Mouse (Mus musculus) limb, embryonic 13.5 days (tissue): Measurements from ENCODE around the gene Clic5. TPM values are rescaled to one million over a fixed set of nuclear protein-coding genes. Genes with fewer than 3 reads are reported as not detected.

Experiments
- ATAC-seq: fragments of 200-750 bp; cut with Nextera tagmentation; 2 replicates; pipeline ENCODE4 v1.8.0; 2017; ENCODE audit warnings: low read depth, moderate number of reproducible peaks, moderate TSS enrichment; ENCODE audit not compliant: low FRiP score
- H3K27ac ChIP-seq: fragments of 300-500 bp; sonication (generic); 2 replicates; pipeline ENCODE4 v1.5.1; 2015; ENCODE audit warnings: inconsistent platforms, mild to moderate bottlenecking, moderate library complexity
- H3K27me3 ChIP-seq: fragments of 300-500 bp; sonication (generic); 2 replicates; pipeline ENCODE4 v1.6.1; 2015; ENCODE audit warnings: mild to moderate bottlenecking, inconsistent platforms
- H3K36me3 ChIP-seq: fragments of 300-500 bp; sonication (generic); 2 replicates; pipeline ENCODE4 v1.6.1; 2015; ENCODE audit warnings: inconsistent platforms, mild to moderate bottlenecking, moderate library complexity
- H3K4me1 ChIP-seq: fragments of 300-500 bp; sonication (generic); 2 replicates; pipeline ENCODE4 v1.6.1; 2015; ENCODE audit warnings: inconsistent platforms
- H3K4me2 ChIP-seq: fragments of 300-500 bp; sonication (generic); replicated peaks from 2 replicates; pipeline ENCODE4 v1.6.1; 2015; ENCODE audit warnings: inconsistent platforms, mild to moderate bottlenecking, moderate library complexity
- H3K4me3 ChIP-seq: fragments of 300-500 bp; sonication (generic); 2 replicates; pipeline ENCODE4 v1.5.1; 2015; ENCODE audit warnings: moderate library complexity, mild to moderate bottlenecking, inconsistent platforms
- H3K9ac ChIP-seq: fragments of 300-500 bp; sonication (generic); 2 replicates; pipeline ENCODE4 v1.6.1; 2015; ENCODE audit warnings: mild to moderate bottlenecking, inconsistent platforms
- H3K9me3 ChIP-seq: fragments of 300-500 bp; sonication (generic); 2 replicates; pipeline ENCODE4 v1.6.1; 2016; ENCODE audit warnings: inconsistent platforms
- WGBS: fragments of 180-500 bp; shearing (Covaris S2); methylation state at CpG from one replicate; pipeline ENCODE4 v1.1.7; 2015; 5-methylcytosine and 5-hydroxymethylcytosine counted together
- polyA plus RNA-seq: library from polyadenylated mRNA; unstranded; fragments of >200 nt; fragmentation: Nextera tagmentation; extraction: Ambion mirVana; gene quantifications from 2 replicates; pipeline ENCODE4 v1.2.1, GENCODE M21; 2015

The Clic5 gene
- polyA plus RNA-seq, 1 experiment from 2014 or later, result 0.46 TPM

- H3K9me3 ChIP-seq, result 0 out of 2 replicates have a peak, but pooled peaks cover 4% of the 10 kb centered on the region
- no peak overlapping the region for H3K4me3 ChIP-seq
- H3K9ac ChIP-seq, result no peak overlapping the region
- no peak overlapping the region for H3K27ac ChIP-seq
- peaks cover 18% of the 10 kb centered on the region; the same call in 1 of the 2 replicates for H3K27me3 ChIP-seq
- no peak for ATAC-seq
- H3K4me2 ChIP-seq, result no peak overlapping the region
- 58% methylated on average over 5 of the region's 5 CpGs for WGBS
- H3K4me1 ChIP-seq, result peaks cover 18% of the 10 kb centered on the region
- H3K36me3 ChIP-seq, result no peaks in the 10 kb centered on the region
Measured at GRCm38 (mm10) chr17:44244096-44244495, 55.7 kb downstream of the Clic5 start.

- Histone ChIP-seq H3K9ac (no peak overlapping the region), H3K4me1 (peaks cover 13% of the 10 kb centered on the region), H3K4me2 (no peak overlapping the region), H3K36me3 (no peaks in the 10 kb centered on the region), H3K4me3 (no peak overlapping the region), H3K27me3 (peaks cover 18% of the 10 kb centered on the region; the same call in 1 of the 2 replicates), H3K27ac (no peak overlapping the region), H3K9me3 (0 out of 2 replicates have a peak, but pooled peaks cover 4% of the 10 kb centered on the region)
- ATAC-seq, result no peak
- WGBS, result 8% methylated on average over 7 of the region's 7 CpGs
Measured at GRCm38 (mm10) chr17:44244625-44245024, 56.2 kb downstream of the Clic5 start.

GRCm38 (mm10) chr17:44246153-44246700 is 57.8 kb downstream of the Clic5 start:
- peaks cover 18% of the 10 kb centered on the region; the same call in 1 of the 2 replicates for H3K27me3 ChIP-seq
- H3K9me3 ChIP-seq, result 0 out of 2 replicates have a peak, but pooled peaks cover 7% of the 10 kb centered on the region
- no peak overlapping the region for H3K4me3 ChIP-seq
- H3K27ac ChIP-seq, result no peak overlapping the region
- WGBS, result 58% methylated on average over 9 of the region's 9 CpGs
- no peak overlapping the region for H3K9ac ChIP-seq
- no peaks in the 10 kb centered on the region for H3K36me3 ChIP-seq
- H3K4me2 ChIP-seq, result no peak overlapping the region
- no peak for ATAC-seq
- H3K4me1 ChIP-seq, result peaks cover 10% of the 10 kb centered on the region

GRCm38 (mm10) chr17:44249544-44249943 is 61.2 kb downstream of the Clic5 start:
- 53% methylated on average over 4 of the region's 4 CpGs for WGBS
- Histone ChIP-seq H3K9me3 (0 out of 2 replicates have a peak, but pooled peaks cover 7% of the 10 kb centered on the region), H3K4me1 (peaks cover 10% of the 10 kb centered on the region), H3K9ac (no peak overlapping the region), H3K27me3 (peaks cover 30% of the 10 kb centered on the region), H3K4me2 (no peak overlapping the region), H3K36me3 (no peaks in the 10 kb centered on the region), H3K27ac (no peak overlapping the region), H3K4me3 (no peak overlapping the region)
- no peak for ATAC-seq

- ATAC-seq, result no peak
- Histone ChIP-seq H3K4me3 (no peak overlapping the region), H3K27me3 (peaks cover 36% of the 10 kb centered on the region), H3K9me3 (0 out of 2 replicates have a peak, but pooled peaks cover 7% of the 10 kb centered on the region), H3K27ac (no peak overlapping the region), H3K4me2 (no peak overlapping the region), H3K4me1 (peaks cover 28% of the 10 kb centered on the region), H3K36me3 (no peaks in the 10 kb centered on the region), H3K9ac (no peak overlapping the region)
- 58% methylated on average over 3 of the region's 3 CpGs for WGBS
Measured at GRCm38 (mm10) chr17:44252653-44253052, 64.3 kb downstream of the Clic5 start.

- 0 out of 2 replicates have a peak, but pooled peaks cover 7% of the 10 kb centered on the region for H3K9me3 ChIP-seq
- no peaks in the 10 kb centered on the region for H3K36me3 ChIP-seq
- H3K9ac ChIP-seq, result no peak overlapping the region
- ATAC-seq, result no peak
- peaks cover 28% of the 10 kb centered on the region for H3K4me1 ChIP-seq
- peaks cover 48% of the 10 kb centered on the region for H3K27me3 ChIP-seq
- H3K4me2 ChIP-seq, result no peak overlapping the region
- WGBS, result 34% methylated on average over 8 of the region's 8 CpGs
- H3K27ac ChIP-seq, result no peak overlapping the region
- H3K4me3 ChIP-seq, result no peak overlapping the region
Measured at GRCm38 (mm10) chr17:44254698-44255097, 66.3 kb downstream of the Clic5 start.

- peaks cover 65% of the 10 kb centered on the region for H3K27me3 ChIP-seq
Measured at GRCm38 (mm10) chr17:44256583-44256982, 68.2 kb downstream of the Clic5 start.

GRCm38 (mm10) chr17:44259245-44259644 is 70.9 kb downstream of the Clic5 start:
- Histone ChIP-seq H3K27ac (no peak overlapping the region), H3K36me3 (no peaks in the 10 kb centered on the region), H3K4me1 (peaks cover 35% of the 10 kb centered on the region), H3K4me2 (no peak overlapping the region), H3K27me3 (peaks cover 67% of the 10 kb centered on the region), H3K9me3 (no peaks in the 10 kb centered on the region), H3K9ac (no peak overlapping the region), H3K4me3 (no peak overlapping the region)
- WGBS, result 40% methylated on average over 6 of the region's 6 CpGs
- no peak for ATAC-seq

More at GRCm38 (mm10) chr17:44256583-44256982, 68.2 kb downstream of the Clic5 start:
- ATAC-seq, result peak; percentile 58
- H3K9me3 ChIP-seq, result no peaks in the 10 kb centered on the region
- no peak overlapping the region for H3K27ac ChIP-seq
- 5% methylated on average over 6 of the region's 6 CpGs for WGBS
- no peak overlapping the region for H3K4me3 ChIP-seq
- peaks cover 31% of the 10 kb centered on the region for H3K4me1 ChIP-seq
- no peak overlapping the region for H3K4me2 ChIP-seq
- no peak overlapping the region for H3K9ac ChIP-seq
- H3K36me3 ChIP-seq, result no peaks in the 10 kb centered on the region

- H3K4me2 ChIP-seq, result peak overlapping the region; percentile 32
- H3K36me3 ChIP-seq, result no peaks in the 10 kb centered on the region
- no peak overlapping the region for H3K4me3 ChIP-seq
- no peak overlapping the region for H3K9ac ChIP-seq
- ATAC-seq, result peak; percentile 62; the same call in 1 of the 2 replicates
- H3K4me1 ChIP-seq, result peaks cover 27% of the 10 kb centered on the region
- H3K27ac ChIP-seq, result no peak overlapping the region
- H3K9me3 ChIP-seq, result no peaks in the 10 kb centered on the region
- 20% methylated on average over 9 of the region's 15 CpGs for WGBS
- peaks cover 68% of the 10 kb centered on the region for H3K27me3 ChIP-seq
Measured at GRCm38 (mm10) chr17:44261594-44262202, 73.3 kb downstream of the Clic5 start.

- no peak overlapping the region for H3K4me3 ChIP-seq
- H3K9ac ChIP-seq, result no peak overlapping the region
- peaks cover 11% of the 10 kb centered on the region; the same call in 1 of the 2 replicates for H3K4me1 ChIP-seq
- H3K27me3 ChIP-seq, result peaks cover 64% of the 10 kb centered on the region
- 89% methylated on average over 7 of the region's 7 CpGs for WGBS
- H3K9me3 ChIP-seq, result peaks cover 6% of the 10 kb centered on the region; the same call in 1 of the 2 replicates
- no peak overlapping the region for H3K27ac ChIP-seq
- H3K36me3 ChIP-seq, result no peaks in the 10 kb centered on the region
- H3K4me2 ChIP-seq, result no peak overlapping the region
- ATAC-seq, result no peak
Measured at GRCm38 (mm10) chr17:44270043-44270442, 81.7 kb downstream of the Clic5 start.

- WGBS, result 88% methylated on average over 3 of the region's 3 CpGs
- H3K36me3 ChIP-seq, result no peaks in the 10 kb centered on the region
- no peak overlapping the region for H3K9ac ChIP-seq
- H3K4me1 ChIP-seq, result 0 out of 2 replicates have a peak, but pooled peaks cover 5% of the 10 kb centered on the region
- H3K4me2 ChIP-seq, result no peak overlapping the region
- H3K9me3 ChIP-seq, result peaks cover 6% of the 10 kb centered on the region; the same call in 1 of the 2 replicates
- H3K4me3 ChIP-seq, result no peak overlapping the region
- H3K27me3 ChIP-seq, result peaks cover 58% of the 10 kb centered on the region
- H3K27ac ChIP-seq, result no peak overlapping the region
- ATAC-seq, result no peak
Measured at GRCm38 (mm10) chr17:44271426-44271825, 83.0 kb downstream of the Clic5 start.

- H3K36me3 ChIP-seq, result no peaks in the 10 kb centered on the region
- H3K9ac ChIP-seq, result no peak overlapping the region
- H3K4me3 ChIP-seq, result no peak overlapping the region
- peaks cover 45% of the 10 kb centered on the region for H3K27me3 ChIP-seq
- H3K4me2 ChIP-seq, result no peak overlapping the region
- H3K9me3 ChIP-seq, result no peaks in the 10 kb centered on the region
- peaks cover 6% of the 10 kb centered on the region for H3K4me1 ChIP-seq
- no peak for ATAC-seq
- no peak overlapping the region for H3K27ac ChIP-seq
Measured at GRCm38 (mm10) chr17:44274804-44275203, 86.4 kb downstream of the Clic5 start.
